Mouse (Mus musculus) lung, postnatal 25 days (tissue): ENCODE data around the gene Slc44a4.

Source experiments
- DNase-seq: peaks from one replicate; pipeline ENCODE4 v3.0.0; 2022; ENCODE audit warnings: low spot score

Gene Slc44a4

DNA sequence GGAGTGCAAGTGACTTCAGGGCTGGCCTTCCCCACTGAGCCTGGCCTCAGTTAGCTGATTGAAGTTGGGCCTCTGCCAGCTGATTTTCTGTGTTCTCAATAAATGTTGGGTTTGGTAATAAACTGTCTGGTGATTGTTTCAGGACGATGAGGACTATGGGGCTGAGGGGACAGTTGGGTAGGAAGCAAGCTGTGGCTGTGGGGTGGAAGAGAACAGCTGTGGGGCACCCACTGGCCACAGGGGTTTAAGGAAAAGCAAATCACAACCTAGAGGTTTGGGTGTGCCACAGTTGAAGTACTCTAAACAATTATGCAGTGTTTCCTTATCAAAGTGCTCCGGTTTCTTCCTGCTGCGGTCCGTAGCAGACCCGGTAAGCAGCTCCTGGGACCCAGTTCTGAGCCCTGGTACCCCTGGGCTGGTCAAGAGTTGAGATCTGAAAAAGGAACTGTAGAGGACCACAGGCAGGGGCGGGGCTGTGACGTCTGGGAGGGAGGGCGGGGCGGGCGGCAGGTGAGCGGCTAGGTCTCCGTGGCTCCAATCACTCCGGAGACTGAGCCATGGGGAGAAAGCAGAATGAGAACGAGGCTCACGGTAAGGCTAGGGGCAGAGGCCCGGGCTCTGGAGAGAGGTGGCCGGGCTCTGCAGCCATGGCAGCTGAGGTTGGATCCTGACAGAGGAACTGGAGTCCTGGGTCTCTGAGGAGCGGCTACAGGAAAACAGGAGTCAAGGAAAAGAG, at the start of gene Slc44a4:
Gene Slc44a4, plus strand, starts transcription at position 537 of the 736 bp plus-strand sequence.
- DNase-seq: no peak

DNA sequence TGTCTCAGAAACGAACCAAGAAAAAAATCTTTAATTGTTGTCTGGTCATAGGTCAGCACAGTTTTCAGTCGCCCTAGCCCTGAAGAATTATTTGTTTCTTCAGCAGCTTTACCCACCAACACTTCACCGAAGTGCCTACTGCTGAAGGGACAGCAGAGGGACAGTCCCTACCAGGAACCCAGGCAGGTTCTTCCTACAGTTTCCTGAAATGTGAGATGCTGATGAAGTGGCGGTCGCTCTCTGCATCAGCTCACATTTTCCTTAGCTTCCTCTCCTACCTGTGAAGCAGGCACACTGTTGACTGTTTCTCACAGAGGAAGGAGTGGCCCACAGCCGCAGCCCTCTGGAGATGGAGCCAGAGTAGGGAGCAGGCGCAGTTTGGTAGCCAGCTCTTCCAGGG, 48.3 kb upstream of the Slc44a4 start:
- DNase-seq: no peak

DNA sequence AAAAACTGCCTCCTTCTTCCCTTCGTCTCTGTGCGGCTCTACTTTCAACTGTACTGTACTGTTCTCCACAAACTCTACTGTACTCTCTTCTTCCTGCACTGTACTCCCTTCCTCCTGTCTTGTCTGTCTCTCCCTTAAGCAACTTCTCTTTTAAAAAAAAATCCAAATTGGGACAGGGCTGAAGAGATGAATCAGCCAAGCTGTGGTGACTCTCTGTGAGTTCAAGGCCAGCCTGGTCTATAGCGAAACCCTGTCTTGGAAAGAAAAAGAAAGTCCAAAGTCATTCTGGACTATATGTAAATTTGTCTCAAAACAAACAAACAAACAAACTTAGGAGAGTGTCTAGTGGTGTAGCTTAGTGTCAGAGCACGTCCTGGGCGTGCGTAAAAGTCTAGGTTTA, 39.9 kb upstream of the Slc44a4 start:
- DNase-seq: no peak

DNA sequence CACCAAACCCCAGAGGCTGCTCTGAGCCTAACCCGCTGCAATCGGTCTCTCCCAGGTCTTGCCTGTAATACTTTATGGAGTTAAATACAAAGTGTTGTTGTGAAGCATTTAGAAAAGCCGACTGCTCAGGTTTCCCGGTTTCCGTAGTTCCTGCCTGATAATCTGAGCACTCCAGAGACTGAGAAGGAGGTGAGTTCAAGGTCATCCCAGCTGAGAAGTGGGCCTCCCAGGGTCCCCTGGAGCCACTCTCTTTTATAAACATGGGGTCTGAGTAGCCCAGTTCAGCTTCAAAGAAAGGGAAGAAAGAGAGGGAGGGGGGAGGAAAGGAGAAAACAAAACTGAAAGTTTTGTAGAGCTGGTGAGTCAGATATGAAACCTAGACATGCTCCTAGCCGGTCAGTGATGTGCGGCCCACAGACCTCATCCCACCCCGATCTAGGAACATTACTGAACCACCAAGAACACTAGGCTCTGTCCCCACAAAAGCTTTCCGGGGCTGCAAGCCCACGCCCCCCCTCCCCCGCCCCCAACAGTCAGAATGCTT, 34.9 kb upstream of the Slc44a4 start, which contains the start of gene Zbtb12:
Gene Zbtb12, plus strand, starts transcription at position 148 of the 544 bp plus-strand sequence.
- DNase-seq: no peak

DNA sequence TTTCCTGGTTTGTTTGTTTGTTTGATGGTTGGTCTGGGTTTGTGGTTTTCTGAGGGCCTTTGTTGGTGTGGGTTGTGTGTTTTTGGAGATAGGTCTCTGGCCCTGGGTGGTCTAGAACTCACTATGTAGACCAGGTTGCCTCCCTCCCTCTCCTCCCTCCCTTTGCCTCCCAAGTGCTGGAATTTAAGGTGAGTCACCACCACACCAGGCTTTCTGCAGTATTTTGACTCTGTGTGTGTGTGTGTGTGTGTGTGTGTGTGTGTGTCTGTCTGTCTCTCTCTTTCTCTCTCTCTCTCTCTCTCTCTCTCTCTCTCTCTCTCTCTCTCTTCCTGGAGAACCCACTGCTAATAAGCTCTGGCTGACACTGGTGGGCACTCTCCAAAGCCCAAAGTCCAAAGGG, 33.1 kb upstream of the Slc44a4 start:
- no peak for DNase-seq

DNA sequence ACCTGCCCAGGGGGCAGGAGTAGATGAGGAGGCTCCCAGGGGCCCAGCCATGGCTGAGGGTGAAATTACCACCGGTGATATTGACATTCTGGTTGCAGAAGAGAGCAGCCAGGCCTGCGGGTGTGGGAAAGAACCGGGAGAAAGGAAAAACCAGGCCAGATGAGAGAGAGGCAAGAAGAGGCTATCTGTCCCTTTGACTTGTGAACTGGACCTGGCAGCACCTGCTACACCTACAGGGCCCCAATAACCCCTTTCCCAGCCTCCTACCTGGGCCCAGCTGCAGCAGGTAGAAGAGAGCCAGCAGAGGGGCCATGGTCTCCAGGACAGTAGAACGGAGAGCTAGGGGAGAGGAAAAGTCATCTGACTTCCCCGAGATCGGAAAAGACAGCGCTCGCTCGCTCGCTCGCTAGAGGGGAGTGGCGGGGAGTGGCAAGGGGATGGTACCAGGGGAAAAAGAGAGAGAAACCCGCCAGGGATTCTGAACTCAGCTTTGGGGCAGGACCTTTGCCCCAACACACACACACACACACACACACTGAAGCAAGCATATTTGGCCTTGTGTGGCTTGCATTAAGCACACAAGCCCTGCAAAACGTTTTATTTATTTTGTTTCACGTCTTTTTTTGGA, 32.5 kb upstream of the Slc44a4 start, which contains the start of gene Gm20547:
Gene Gm20547, minus strand, starts transcription at position 360 of the 628 bp plus-strand sequence.
- DNase-seq: no peak

DNA sequence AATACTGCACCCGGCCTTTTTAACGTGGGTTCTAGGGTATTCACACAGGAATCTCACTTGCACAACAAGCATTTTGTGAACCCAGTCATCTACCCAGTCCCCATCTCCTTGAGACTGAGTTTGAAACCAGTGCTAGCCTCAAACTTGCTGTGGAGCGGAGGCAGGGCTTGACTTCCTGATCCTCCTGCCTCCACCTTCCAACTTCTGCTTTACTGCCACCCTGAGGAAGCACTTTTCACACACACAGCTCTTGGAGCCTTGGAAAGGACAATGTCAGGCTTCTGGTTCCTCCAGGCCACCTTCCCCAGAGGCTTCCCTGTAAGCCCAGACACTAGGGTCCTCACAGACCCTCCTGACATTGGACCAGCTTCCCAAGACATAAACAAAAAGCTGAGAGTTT, 30.9 kb upstream of the Slc44a4 start:
- DNase-seq: no peak

DNA sequence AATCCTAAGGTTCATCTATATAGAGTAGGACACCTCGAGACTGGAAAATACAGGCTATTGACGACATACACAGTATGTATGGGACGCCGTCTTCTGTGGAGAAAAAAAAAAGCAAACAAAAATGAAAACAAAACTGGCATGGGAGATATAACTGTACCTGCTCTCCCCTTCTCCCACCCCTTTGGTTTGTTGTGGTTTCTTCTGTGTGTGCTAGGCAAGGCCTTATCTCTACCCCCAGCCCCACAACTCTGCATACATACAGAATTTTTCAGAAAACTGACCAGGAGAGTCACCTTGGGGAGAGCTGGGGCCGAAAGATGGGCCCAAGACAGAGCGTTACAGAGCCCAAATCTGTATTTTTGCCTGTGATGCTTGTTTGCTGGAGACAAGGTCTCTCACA, 29.6 kb upstream of the Slc44a4 start:
- DNase-seq: no peak

DNA sequence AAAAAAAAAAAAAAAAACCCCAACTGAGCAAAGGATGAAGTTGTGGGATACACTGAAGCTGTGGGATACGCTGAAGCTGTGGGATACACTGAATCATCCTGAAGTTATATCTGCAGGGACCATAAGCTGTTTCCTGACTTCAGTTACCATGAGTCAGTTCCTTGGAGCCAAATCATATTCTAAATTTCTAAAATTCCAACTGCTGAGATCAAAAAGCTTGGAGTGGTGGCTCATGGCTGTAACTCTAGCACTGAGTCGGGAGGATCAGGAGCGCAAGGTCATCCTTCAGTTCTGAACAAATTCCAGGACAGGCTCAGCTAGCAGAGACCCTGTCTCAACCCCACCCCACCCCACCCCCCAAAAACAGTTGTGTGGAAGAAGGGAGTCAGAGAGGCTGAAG, 28.7 kb upstream of the Slc44a4 start:
- no peak for DNase-seq

DNA sequence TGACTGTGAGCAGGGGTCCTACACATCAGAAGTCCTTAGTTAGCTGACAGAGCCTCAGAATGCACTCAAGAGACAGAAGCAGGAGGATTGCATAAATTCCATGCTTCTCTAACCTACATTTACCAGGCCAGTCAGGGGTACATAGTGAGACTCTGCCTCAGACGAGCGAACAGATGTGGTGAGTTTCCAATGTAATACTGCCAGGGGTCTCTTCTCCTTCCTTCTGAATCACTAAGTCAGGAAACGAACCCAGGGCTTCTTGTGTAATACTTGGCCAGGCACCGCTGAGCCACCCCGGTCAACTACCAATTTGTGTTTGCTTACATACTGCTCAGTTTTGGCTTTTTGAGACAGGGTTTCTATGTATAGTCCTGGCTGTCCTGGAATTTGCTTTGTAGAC, 26.3 kb upstream of the Slc44a4 start:
- no peak for DNase-seq

DNA sequence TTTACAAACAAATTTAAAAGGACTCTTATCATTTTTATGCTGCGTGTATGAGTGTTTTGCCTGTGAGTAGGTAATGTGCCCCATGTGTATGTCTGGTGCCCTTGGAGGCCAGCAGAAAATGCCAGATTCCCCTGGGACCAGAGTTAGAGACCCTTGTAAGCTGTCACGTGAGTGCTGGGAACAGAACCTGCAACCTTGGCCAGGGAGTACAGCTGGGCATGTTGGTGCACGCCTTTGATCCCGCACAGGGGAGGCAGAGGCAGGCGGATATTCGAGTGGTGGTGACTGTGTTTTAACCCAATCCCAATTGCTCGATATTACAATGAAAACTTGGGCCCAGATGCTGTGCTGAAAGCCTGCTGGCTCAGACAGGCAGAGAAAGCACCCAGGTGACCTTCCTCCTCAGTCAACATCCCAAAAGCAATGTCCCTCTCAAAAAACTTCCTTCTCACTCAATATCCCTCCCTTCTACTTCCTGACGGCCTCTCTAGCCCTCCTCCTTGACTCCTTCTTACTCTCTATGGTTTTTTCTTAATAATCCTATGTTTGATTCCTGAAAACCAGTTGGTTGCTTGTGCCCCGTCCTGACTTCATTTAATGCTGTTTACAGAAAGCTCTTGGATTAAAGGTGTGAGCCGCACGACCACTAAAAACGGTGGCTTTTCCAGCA, 24.1 kb upstream of the Slc44a4 start:
- DNase-seq: no peak

DNA sequence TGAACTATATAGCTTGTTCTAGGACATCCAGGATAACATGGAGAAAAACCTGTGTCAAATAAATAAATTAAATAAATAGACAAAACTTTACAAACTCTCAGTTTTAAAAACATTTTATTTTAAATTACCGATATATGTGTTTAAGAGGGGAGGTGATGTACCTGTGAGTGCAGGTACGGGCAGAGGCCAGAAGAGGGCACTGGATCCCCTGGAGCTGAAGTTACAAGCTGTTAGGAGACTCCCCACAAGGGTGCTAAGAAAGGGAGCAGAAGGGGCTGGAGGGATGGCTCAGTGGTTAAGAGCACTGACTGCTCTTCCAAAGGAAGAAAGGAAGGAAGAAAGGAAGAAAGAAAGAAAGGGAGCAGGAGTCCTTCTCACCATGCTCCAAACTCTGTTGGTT, 22.9 kb upstream of the Slc44a4 start:
- no peak for DNase-seq

DNA sequence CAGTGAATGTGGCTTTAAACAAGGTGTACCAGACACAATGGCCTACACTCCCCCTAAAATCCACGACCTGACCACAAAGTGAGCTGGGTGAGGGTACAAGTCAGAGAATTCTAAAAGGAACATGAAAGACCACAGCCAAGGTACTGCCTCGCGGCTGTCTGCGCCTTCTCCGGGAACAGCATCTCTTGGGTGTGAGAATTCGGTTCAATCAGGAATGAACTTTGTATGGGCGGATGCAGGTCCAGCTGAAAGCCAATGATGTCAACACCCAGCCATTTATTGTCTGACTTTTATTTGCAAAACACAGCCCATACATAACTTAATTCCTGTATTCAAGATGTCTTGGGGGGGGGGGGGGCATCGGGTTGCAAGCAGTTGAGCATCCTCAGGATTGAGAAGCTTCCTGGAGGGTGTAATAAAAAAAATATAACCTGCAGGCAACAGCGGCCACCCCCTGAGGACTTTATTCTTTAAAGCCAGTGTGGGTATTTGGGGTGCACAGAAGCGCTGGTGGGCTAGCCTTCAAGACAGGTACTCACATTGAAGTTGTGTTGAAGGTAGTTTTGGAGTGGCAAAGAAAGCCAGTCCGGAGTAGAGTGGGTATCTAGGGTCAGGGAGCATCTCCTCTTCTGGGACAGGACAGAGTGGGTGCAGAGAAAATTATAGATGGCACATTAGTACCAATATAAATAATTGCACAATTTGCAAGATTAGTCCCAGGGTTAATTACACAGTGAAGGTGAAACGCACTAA, 21.0 kb upstream of the Slc44a4 start:
- no peak for DNase-seq

DNA sequence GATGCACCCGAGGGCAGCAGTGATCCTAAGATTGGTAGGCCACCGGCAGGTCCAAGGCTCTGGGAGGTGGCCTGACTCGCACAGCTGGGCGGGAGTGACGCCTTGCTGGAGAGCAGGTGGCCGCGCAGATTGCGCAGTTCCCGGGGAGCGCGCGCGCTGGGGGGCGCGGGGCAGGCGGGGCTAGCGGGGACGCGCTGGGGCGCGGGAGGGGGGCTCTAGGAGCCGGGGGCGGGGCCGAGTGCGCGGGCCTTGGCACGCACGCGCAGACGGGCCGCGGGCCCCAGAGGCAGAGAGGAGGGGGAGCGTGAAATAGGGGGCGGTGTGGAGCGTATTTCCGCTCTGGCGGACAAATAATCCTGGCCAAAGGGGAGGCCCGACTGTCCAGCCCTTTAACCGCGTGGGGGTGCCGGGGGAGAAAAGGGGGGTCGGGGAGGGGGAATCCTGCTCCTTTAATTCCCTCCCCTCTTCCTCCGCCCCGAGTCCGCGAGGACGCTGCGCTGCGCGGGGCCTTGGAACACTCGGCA, 20.1 kb upstream of the Slc44a4 start:
- peak; percentile 94 for DNase-seq

DNA sequence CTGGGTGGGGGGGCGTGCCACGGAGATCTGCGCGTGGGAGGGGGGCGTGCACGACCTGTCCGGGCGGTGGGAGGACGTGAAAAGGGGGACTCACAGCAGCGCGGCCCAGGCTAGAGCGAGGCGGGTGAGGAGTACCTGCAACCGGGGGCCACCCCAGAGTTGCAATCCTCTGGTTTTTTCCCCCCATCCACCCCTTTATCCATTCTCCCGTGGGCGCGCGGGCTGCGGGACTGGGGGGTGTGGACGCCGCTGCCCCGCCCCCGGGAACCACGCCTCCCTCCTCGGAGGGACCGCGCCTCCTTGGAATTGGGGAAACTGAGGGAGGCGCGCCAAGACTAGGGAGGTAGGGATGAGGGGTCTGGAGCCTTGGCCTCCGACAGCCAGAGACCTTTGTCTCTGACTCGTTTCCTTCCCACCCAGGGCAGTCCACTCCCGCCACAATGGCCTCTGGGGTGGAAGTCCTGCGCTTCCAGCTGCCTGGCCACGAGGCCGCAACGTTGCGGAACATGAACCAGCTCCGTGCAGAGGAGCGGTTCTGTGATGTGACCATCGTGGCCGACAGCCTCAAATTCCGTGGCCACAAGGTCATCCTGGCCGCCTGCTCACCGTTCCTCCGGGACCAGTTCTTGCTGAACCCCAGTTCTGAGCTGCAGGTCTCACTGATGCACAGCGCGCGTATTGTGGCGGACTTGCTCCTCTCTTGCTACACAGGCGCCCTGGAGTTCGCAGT, 19.3 kb upstream of the Slc44a4 start:
- peak; percentile 20 for DNase-seq

DNA sequence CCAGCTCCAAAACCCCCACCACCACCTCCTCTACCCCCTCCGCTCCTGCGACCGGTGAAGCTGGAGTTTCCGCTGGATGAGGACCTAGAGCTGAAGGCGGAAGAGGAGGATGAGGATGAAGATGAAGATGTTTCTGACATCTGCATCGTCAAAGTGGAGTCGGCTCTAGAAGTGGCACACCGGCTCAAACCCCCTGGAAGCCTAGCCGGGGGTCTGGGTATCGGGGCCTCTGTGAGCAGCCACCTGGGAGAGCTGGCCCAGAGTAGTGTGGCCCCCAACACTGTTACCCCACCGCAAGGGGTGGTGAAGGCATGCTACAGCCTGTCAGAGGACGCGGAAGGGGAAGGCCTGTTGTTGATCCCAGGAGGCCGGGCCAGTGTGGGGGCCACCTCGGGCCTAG, 18.5 kb upstream of the Slc44a4 start:
- no peak for DNase-seq

DNA sequence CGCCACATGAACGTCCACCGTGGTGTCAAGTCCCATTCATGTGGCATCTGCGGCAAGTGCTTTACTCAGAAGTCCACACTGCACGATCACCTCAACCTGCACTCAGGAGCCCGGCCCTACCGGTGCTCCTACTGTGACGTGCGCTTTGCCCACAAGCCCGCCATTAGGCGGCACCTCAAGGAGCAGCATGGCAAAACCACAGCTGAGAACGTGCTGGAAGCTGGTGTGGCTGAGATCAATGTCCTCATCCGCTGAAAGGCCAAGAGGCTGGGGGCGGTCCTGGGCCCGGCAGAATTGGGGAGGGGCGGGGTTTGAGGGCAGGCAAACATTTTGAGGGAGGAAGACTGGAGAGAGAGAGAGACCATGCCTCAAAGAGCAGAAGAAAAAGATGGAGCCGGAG, 17.9 kb upstream of the Slc44a4 start:
- DNase-seq: no peak

DNA sequence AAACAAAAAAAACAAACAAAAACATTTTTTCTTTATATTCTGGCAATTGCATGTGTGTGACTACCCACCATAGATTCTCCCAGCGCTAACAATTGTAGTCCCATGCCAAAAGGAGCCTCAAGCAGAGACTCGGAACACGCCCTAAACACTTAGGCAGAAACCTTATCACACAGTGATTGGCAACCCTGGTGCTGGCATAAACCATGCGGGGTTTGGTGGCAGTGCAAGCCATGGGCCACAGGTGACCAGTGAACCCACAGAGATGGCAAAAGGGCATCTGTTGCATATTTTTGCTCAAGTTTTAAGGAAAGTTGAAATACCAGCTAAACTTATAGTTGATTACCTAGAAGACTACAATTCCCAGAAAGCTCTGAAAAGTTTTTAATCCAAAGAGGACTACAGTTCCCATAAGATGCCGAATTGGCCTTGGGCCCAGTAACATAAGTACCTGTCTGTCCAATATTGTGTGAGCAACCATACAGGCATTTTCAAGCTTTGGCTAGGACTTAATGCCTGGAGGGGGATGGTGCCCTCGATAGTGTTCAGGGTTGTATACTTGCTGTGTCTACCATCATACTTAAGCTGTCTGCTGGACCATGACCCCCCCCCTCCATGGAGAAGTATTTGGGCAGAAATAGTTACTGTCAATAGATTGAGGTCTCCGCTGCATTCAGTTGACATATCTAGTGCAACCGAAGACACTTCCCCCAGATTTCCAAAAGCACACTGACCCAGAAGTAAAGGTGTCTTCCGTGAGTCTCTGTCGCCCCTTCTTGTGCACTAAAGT, 16.7 kb upstream of the Slc44a4 start:
- peak; percentile 46 for DNase-seq

DNA sequence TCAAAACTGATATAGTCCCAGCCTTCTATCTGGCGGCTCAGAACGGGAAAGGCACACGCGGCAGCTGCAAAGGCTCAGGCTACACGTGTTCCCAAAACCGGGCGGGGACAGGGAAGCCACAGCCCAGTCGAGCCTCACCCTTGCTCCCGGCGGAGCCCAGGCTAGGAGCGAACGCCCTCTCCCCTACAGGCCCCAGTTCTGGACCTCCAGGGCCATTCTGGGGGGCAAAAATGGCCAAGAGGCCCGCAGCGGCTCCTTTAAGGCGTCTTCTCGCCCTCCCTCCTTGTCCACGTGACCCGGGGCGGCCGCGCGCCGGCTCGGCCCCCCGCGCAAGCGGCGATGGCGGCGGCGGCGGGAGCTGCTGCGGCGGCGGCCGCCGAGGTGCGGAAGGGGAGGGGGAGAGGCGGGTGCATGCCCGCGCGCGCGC, 16.1 kb upstream of the Slc44a4 start, which contains the start of the genes C2 and Ehmt2:
Gene C2, minus strand, starts transcription at position 106 of the 427 bp plus-strand sequence.
Gene Ehmt2, plus strand, starts transcription at position 310 of the 427 bp plus-strand sequence.
- peak; percentile 74 for DNase-seq

DNA sequence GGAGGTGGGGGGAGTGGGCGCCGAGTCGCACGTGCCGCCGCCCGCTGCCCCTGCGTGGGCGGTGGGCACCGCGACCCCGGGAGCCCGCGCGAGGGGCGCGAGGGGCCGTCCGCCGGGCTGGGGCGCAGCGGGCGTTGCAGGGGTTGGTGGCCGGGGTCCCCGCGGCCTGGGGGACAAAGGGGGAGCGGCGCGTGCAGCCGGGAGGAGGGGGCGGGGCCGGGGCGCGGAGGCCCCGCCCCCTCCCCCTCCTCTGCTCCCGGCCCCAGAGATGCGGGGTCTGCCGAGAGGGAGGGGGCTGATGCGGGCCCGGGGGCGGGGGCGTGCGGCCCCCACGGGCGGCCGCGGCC, 15.6 kb upstream of the Slc44a4 start:
- DNase-seq: no peak
